8 mouse cellular contexts compared by ENCODE assay signal in the genomic region with DNA sequence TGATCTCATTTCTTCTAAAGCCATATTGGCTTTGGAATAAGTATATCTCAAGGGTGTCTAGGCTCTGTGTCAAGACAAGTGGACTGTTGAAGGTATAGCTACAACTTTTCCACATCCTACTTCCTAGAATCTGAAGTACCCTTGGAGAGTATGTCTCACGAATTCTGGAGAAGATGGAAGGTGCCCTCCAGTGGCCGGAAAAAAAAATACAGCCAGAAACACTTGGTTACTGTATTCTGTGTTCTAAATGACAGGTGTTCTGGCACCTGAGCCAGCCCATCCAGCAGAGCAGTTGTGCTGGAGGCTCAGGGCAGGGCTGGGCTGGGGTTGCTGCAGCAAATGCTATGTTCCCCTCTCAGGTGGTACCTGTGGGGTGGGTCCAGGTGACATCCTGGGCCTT. TPM values are rescaled to one million over a fixed set of nuclear protein-coding genes. Genes with fewer than 3 reads are reported as not detected.
DNase-seq lines count a peak whose midpoint lies in the region; ATAC-seq and TF ChIP-seq lines count a peak whose summit lies in the region.

No protein-coding gene starts in this region.

- peak; percentile 65 for DNase-seq in urinary bladder, postnatal 14 days (ENCODE audit: low spot score)
- DNase-seq in urinary bladder, adult 2 months (ENCODE audit: low spot score) = no peak
- peak; percentile 20 for DNase-seq in brain, embryonic 18.5 days (ENCODE audit: low read depth, low spot score)
- peak; percentile 81 for DNase-seq in forebrain, embryonic 14.5 days (ENCODE audit: low spot score)
- peak; percentile 77 for DNase-seq in kidney, postnatal 0 days (ENCODE audit: low spot score)
- peak; percentile 49 for DNase-seq in liver, postnatal 0 days
- peak; percentile 40 for DNase-seq in retina, adult 2 months (ENCODE audit: low read depth, low spot score)

- no peak overlapping the region for H3K9ac ChIP-seq in forebrain, embryonic 14.5 days (ENCODE audit: low read length)
- H3K9ac ChIP-seq in kidney, postnatal 0 days (ENCODE audit: low read depth, low read length) = no peak overlapping the region
- H3K9ac ChIP-seq in liver, postnatal 0 days (replicated peaks) = no peak overlapping the region

- H3K36me3 ChIP-seq in forebrain, embryonic 14.5 days (ENCODE audit: control insufficient read depth, insufficient read depth, low read length) = peaks cover 44% of the 10 kb centered on the region
- peaks cover 43% of the 10 kb centered on the region for H3K36me3 ChIP-seq in kidney, postnatal 0 days (ENCODE audit: insufficient read depth, low read length)
- peaks cover 6% of the 10 kb centered on the region; the same call in 1 of the 2 replicates for H3K36me3 ChIP-seq in liver, postnatal 0 days (replicated peaks; ENCODE audit: insufficient read depth, low read length)

- no peaks in the 10 kb centered on the region for H3K4me1 ChIP-seq in forebrain, embryonic 14.5 days (ENCODE audit: control insufficient read depth, insufficient read depth, low read length)
- no peaks in the 10 kb centered on the region for H3K4me1 ChIP-seq in kidney, postnatal 0 days (replicated peaks; ENCODE audit: insufficient read depth, low read length)
- H3K4me1 ChIP-seq in liver, postnatal 0 days (ENCODE audit: insufficient read depth) = no peaks in the 10 kb centered on the region

- TF ChIP-seq CTCF in kidney, postnatal 0 days (IDR thresholded peaks at IDR 0.05; ENCODE audit: low read depth) = peak; percentile 77
- TF ChIP-seq CTCF in liver, postnatal 0 days (IDR thresholded peaks at IDR 0.05; ENCODE audit: low read depth) = peak; percentile 71

- 4% methylated on average over 2 of the region's 2 CpGs for WGBS in forebrain, embryonic 14.5 days
- WGBS in kidney, postnatal 0 days = 0% methylated on average over 2 of the region's 2 CpGs
- 4% methylated on average over 2 of the region's 2 CpGs for WGBS in liver, postnatal 0 days (ENCODE audit: insufficient replicate concordance)

- peak; percentile 40 for ATAC-seq in forebrain, embryonic 14.5 days
- 0 out of 2 replicates have a peak, but pooled peaks have one; percentile 50 for ATAC-seq in kidney, postnatal 0 days (replicated peaks; ENCODE audit: low FRiP score, low read depth)
- ATAC-seq in liver, postnatal 0 days = no peak
- no peak for ATAC-seq in erythroid progenitor cell, adult 5-6 weeks (replicated peaks; ENCODE audit: low FRiP score, poor library complexity, severe bottlenecking)

- no peak overlapping the region for H3K4me2 ChIP-seq in forebrain, embryonic 14.5 days (ENCODE audit: low read length)
- H3K4me2 ChIP-seq in kidney, postnatal 0 days (ENCODE audit: low read length) = no peak overlapping the region
- no peak overlapping the region for H3K4me2 ChIP-seq in liver, postnatal 0 days (ENCODE audit: low read depth, low read length)

- TF ChIP-seq EP300 in liver, postnatal 0 days (IDR thresholded peaks at IDR 0.05; ENCODE audit: low read depth) = no peak

- no peak overlapping the region for H3K4me3 ChIP-seq in forebrain, embryonic 14.5 days (ENCODE audit: low read depth, low read length)
- H3K4me3 ChIP-seq in kidney, postnatal 0 days (replicated peaks; ENCODE audit: low read depth, low read length) = no peak overlapping the region
- H3K4me3 ChIP-seq in liver, postnatal 0 days (ENCODE audit: low read depth, low read length) = no peak overlapping the region

- no peaks in the 10 kb centered on the region for H3K27me3 ChIP-seq in forebrain, embryonic 14.5 days (replicated peaks; ENCODE audit: control insufficient read depth, insufficient read depth, low read length)
- H3K27me3 ChIP-seq in kidney, postnatal 0 days (ENCODE audit: insufficient read depth, low read length) = no peaks in the 10 kb centered on the region
- H3K27me3 ChIP-seq in liver, postnatal 0 days (ENCODE audit: insufficient read depth, low read length) = no peaks in the 10 kb centered on the region

- no peaks in the 10 kb centered on the region for H3K9me3 ChIP-seq in forebrain, embryonic 14.5 days (replicated peaks; ENCODE audit: control insufficient read depth, low read length)
- no peaks in the 10 kb centered on the region for H3K9me3 ChIP-seq in kidney, postnatal 0 days (replicated peaks; ENCODE audit: low read length)
- no peaks in the 10 kb centered on the region for H3K9me3 ChIP-seq in liver, postnatal 0 days (ENCODE audit: low read length)

- H3K27ac ChIP-seq in forebrain, embryonic 14.5 days (ENCODE audit: low read depth, low read length) = no peak overlapping the region
- H3K27ac ChIP-seq in kidney, postnatal 0 days = no peak overlapping the region
- no peak overlapping the region for H3K27ac ChIP-seq in liver, postnatal 0 days (ENCODE audit: low read depth)

RNA-seq across cellular contexts. Expression of a gene that starts 21.3 kb away (rescaled TPM):
- polyA plus RNA-seq in urinary bladder, adult 2 months (2012; rRNA removed) = 28.0 and 30.5 TPM in 2 replicates
- 26.2 and 41.1 TPM in 2 replicates for polyA plus RNA-seq in forebrain, embryonic 14.5 days (2014; fragmentation: Nextera tagmentation; extraction: Ambion mirVana)
- polyA plus RNA-seq in kidney, postnatal 0 days (2015; fragmentation: Nextera tagmentation; extraction: Ambion mirVana) = 18.1 and 20.2 TPM in 2 replicates
- 1.3 and 1.5 TPM in 2 replicates for polyA plus RNA-seq in liver, postnatal 0 days (2015; fragmentation: Nextera tagmentation; extraction: Ambion mirVana)
- 10.5 TPM in 1 of 2 replicates, not detected in the other for total RNA-seq in erythroid progenitor cell, adult 5-6 weeks (2015; ENCODE audit: low replicate concordance)
- total RNA-seq in erythroid progenitor cell, adult 5-6 weeks (2017; ENCODE audit: low replicate concordance) = 0.90 TPM in 1 of 2 replicates, not detected in the other

RNA-seq across cellular contexts. Expression of a gene that starts 32.8 kb away (rescaled TPM):
- polyA plus RNA-seq in urinary bladder, adult 2 months (2012; rRNA removed) = 148 and 154 TPM in 2 replicates
- 247 and 250 TPM in 2 replicates for polyA plus RNA-seq in forebrain, embryonic 14.5 days (2014; fragmentation: Nextera tagmentation; extraction: Ambion mirVana)
- polyA plus RNA-seq in kidney, postnatal 0 days (2015; fragmentation: Nextera tagmentation; extraction: Ambion mirVana) = 270 and 284 TPM in 2 replicates
- 86.0 and 90.6 TPM in 2 replicates for polyA plus RNA-seq in liver, postnatal 0 days (2015; fragmentation: Nextera tagmentation; extraction: Ambion mirVana)
- total RNA-seq in erythroid progenitor cell, adult 5-6 weeks (2015; ENCODE audit: low replicate concordance) = 12.2 and 13.7 TPM in 2 replicates
- 20.5 and 23.3 TPM in 2 replicates for total RNA-seq in erythroid progenitor cell, adult 5-6 weeks (2017; ENCODE audit: low replicate concordance)

RNA-seq across cellular contexts. Expression of a gene that starts 41.3 kb away (rescaled TPM):
- 1.5 TPM in 2 replicates for polyA plus RNA-seq in urinary bladder, adult 2 months (2012; rRNA removed)
- 350 and 370 TPM in 2 replicates for polyA plus RNA-seq in forebrain, embryonic 14.5 days (2014; fragmentation: Nextera tagmentation; extraction: Ambion mirVana)
- polyA plus RNA-seq in kidney, postnatal 0 days (2015; fragmentation: Nextera tagmentation; extraction: Ambion mirVana) = 4.2 and 4.7 TPM in 2 replicates
- 0.15 and 0.18 TPM in 2 replicates for polyA plus RNA-seq in liver, postnatal 0 days (2015; fragmentation: Nextera tagmentation; extraction: Ambion mirVana)
- total RNA-seq in erythroid progenitor cell, adult 5-6 weeks (2015; ENCODE audit: low replicate concordance) = not detected in 2 replicates
- total RNA-seq in erythroid progenitor cell, adult 5-6 weeks (2017; ENCODE audit: low replicate concordance) = 0.39 TPM in 1 of 2 replicates, not detected in the other

RNA-seq across cellular contexts. Expression of a gene that starts 51.3 kb away (rescaled TPM):
- polyA plus RNA-seq in urinary bladder, adult 2 months (2012; rRNA removed) = 122 and 131 TPM in 2 replicates
- 71.6 and 95.5 TPM in 2 replicates for polyA plus RNA-seq in forebrain, embryonic 14.5 days (2014; fragmentation: Nextera tagmentation; extraction: Ambion mirVana)
- 129 and 132 TPM in 2 replicates for polyA plus RNA-seq in kidney, postnatal 0 days (2015; fragmentation: Nextera tagmentation; extraction: Ambion mirVana)
- 84.0 and 87.5 TPM in 2 replicates for polyA plus RNA-seq in liver, postnatal 0 days (2015; fragmentation: Nextera tagmentation; extraction: Ambion mirVana)
- total RNA-seq in erythroid progenitor cell, adult 5-6 weeks (2015; ENCODE audit: low replicate concordance) = 5.0 and 10.8 TPM in 2 replicates
- total RNA-seq in erythroid progenitor cell, adult 5-6 weeks (2017; ENCODE audit: low replicate concordance) = 6.2 TPM in 1 of 2 replicates, not detected in the other

RNA-seq across cellular contexts. Expression of a gene that starts 54.3 kb away (rescaled TPM):
- polyA plus RNA-seq in urinary bladder, adult 2 months (2012; rRNA removed) = 2.8 and 3.9 TPM in 2 replicates
- 5.4 and 7.5 TPM in 2 replicates for polyA plus RNA-seq in forebrain, embryonic 14.5 days (2014; fragmentation: Nextera tagmentation; extraction: Ambion mirVana)
- 1.4 and 2.1 TPM in 2 replicates for polyA plus RNA-seq in kidney, postnatal 0 days (2015; fragmentation: Nextera tagmentation; extraction: Ambion mirVana)
- polyA plus RNA-seq in liver, postnatal 0 days (2015; fragmentation: Nextera tagmentation; extraction: Ambion mirVana) = 0.79 and 0.96 TPM in 2 replicates
- total RNA-seq in erythroid progenitor cell, adult 5-6 weeks (2015; ENCODE audit: low replicate concordance) = not detected in 2 replicates
- not detected in 2 replicates for total RNA-seq in erythroid progenitor cell, adult 5-6 weeks (2017; ENCODE audit: low replicate concordance)

Comparison
In these comparisons a context has a peak if more than half of its experiments do, and no peak if none do; other contexts are left out.
1. ATAC-seq: peak in forebrain, embryonic 14.5 days (single experiment) and kidney, postnatal 0 days (single experiment); none in liver, postnatal 0 days (single experiment) and erythroid progenitor cell, adult 5-6 weeks (single experiment).
2. RNA of a gene that starts 41.3 kb away (polyA plus RNA-seq): 350 to 370 TPM in forebrain, embryonic 14.5 days; 4.2 to 4.7 TPM in kidney, postnatal 0 days, 1.5 TPM in urinary bladder, adult 2 months and 0.15 to 0.18 TPM in liver, postnatal 0 days; every median in the first group is over 10 times any median in the second.